Mouse (Mus musculus) midbrain, embryonic 10.5 days (tissue): Measurements from ENCODE around the gene Cpn1. TPM values are rescaled to one million over a fixed set of nuclear protein-coding genes. Genes with fewer than 3 reads are reported as not detected.
A peak's percentile ranks its signal among the peaks of the same experiment; 100 is the strongest.
"Not testable (repeated sequence)": the region's sequence is repeated elsewhere in the genome, so short reads cannot be mapped to it uniquely, and the experiment has no call there.

Experiments used
- DNase-seq: peaks from one replicate; pipeline ENCODE4 v3.0.0-alpha.2; 2017; ENCODE audit warnings: low spot score
- H3K27ac ChIP-seq: fragments of 300-500 bp; sonication (generic); replicated peaks from 2 replicates; pipeline ENCODE4 v1.5.1; 2016; ENCODE audit warnings: mild to moderate bottlenecking
- H3K27me3 ChIP-seq: fragments of 300-500 bp; sonication (generic); 2 replicates; pipeline ENCODE4 v1.6.1; 2016; ENCODE audit warnings: low read depth, mild to moderate bottlenecking; ENCODE audit not compliant: poor library complexity, severe bottlenecking
- H3K36me3 ChIP-seq: fragments of 300-500 bp; sonication (generic); 2 replicates; pipeline ENCODE4 v1.6.1; 2016; ENCODE audit warnings: mild to moderate bottlenecking, moderate library complexity
- H3K4me1 ChIP-seq: fragments of 300-500 bp; sonication (generic); 2 replicates; pipeline ENCODE4 v1.6.1; 2016
- H3K4me3 ChIP-seq: fragments of 300-500 bp; sonication (generic); 2 replicates; pipeline ENCODE4 v1.5.1; 2016; ENCODE audit warnings: mild to moderate bottlenecking, moderate library complexity
- H3K9me3 ChIP-seq: fragments of 300-500 bp; sonication (generic); replicated peaks from 2 replicates; pipeline ENCODE4 v1.6.1; 2016; ENCODE audit warnings: mild to moderate bottlenecking
- WGBS: fragments of 180-500 bp; shearing (Covaris S2); methylation state at CpG from one replicate; pipeline ENCODE4 v1.1.7; 2016; 5-methylcytosine and 5-hydroxymethylcytosine counted together
- polyA plus RNA-seq: library from polyadenylated mRNA; unstranded; fragments of >200 nt; fragmentation: Nextera tagmentation; extraction: Ambion mirVana; gene quantifications from 2 replicates; pipeline ENCODE4 v1.2.1, GENCODE M21; 2016

Gene Cpn1
- polyA plus RNA-seq, 1 experiment from 2014 or later = 0.42 TPM

DNA sequence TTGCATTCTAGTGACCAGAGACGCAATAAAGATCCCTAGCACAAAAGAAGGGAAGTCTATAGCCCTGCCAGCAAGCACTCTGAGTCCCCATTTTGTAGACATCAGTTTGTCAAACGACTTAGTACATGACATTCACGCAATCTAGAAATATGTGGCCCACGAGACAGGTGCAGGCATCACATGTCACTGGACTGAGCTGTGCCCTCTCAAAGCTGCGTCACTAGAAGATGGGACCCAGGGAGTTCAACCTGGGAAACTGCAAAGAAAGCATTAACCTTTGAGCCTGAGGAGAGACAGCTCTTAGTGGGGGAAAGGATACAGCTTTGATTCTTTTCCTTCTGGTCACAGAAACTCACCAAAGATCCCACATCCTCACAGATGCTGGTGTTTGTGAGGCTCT is 31.1 kb downstream of the Cpn1 start:
- no peaks in the 10 kb centered on the region for H3K27me3 ChIP-seq
- H3K36me3 ChIP-seq = no peaks in the 10 kb centered on the region
- H3K4me3 ChIP-seq = no peak overlapping the region
- H3K27ac ChIP-seq = peak overlapping the region; percentile 49; the same call in 1 of the 2 replicates
- no peak for DNase-seq
- no peaks in the 10 kb centered on the region for H3K9me3 ChIP-seq
- H3K4me1 ChIP-seq = 0 out of 2 replicates have a peak, but pooled peaks cover 2% of the 10 kb centered on the region
- WGBS = 79% methylated on average over 5 of the region's 5 CpGs

DNA sequence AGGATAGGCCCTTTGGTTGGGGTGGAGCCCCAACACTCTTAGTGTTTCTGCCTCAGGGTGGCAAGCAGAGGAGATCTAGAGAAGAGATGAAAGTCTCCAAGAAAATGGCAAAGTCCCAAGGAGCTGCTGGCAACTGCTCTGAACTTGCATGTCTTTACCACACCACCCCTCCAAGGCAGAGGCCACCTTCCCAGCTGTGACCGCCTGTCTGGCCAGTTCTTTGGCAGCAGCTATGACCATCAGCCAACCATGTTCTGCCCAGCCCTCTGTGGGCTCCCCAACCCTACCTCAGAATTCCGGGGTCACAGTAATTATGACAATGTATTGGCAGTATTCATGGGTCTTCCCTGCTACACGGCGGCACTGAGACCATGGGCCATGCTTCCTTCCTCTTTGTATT is 31.5 kb downstream of the Cpn1 start:
- Histone ChIP-seq H3K4me3 (no peak overlapping the region), H3K27ac (no peak overlapping the region), H3K4me1 (0 out of 2 replicates have a peak, but pooled peaks cover 2% of the 10 kb centered on the region), H3K36me3 (no peaks in the 10 kb centered on the region), H3K27me3 (no peaks in the 10 kb centered on the region), H3K9me3 (no peaks in the 10 kb centered on the region)
- 88% methylated on average over 4 of the region's 4 CpGs for WGBS
- no peak for DNase-seq

DNA sequence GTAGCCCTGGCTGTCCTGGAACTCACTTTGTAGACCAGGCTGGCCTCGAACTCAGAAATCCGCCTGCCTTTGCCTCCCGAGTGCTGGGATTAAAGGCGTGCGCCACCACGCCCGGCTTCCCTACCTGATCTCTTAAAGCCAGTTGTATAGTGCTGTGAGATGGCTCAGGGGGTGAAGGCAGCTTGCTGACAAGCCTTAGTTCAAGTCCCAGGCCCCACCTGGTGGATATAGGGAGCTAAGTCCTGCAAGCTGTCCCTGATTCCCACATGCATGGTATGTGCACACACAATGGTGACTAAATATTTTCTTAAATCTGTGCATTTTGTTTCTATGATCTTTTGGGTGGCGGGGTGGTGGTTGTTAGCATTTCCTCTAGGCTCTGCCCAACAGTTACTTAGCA is 33.4 kb downstream of the Cpn1 start:
- not testable (repeated sequence) for H3K4me3 ChIP-seq, H3K27me3 ChIP-seq, H3K27ac ChIP-seq, H3K9me3 ChIP-seq, H3K36me3 ChIP-seq, DNase-seq
- H3K4me1 ChIP-seq = peaks cover 11% of the 10 kb centered on the region
- 88% methylated on average over 8 of the region's 8 CpGs for WGBS

DNA sequence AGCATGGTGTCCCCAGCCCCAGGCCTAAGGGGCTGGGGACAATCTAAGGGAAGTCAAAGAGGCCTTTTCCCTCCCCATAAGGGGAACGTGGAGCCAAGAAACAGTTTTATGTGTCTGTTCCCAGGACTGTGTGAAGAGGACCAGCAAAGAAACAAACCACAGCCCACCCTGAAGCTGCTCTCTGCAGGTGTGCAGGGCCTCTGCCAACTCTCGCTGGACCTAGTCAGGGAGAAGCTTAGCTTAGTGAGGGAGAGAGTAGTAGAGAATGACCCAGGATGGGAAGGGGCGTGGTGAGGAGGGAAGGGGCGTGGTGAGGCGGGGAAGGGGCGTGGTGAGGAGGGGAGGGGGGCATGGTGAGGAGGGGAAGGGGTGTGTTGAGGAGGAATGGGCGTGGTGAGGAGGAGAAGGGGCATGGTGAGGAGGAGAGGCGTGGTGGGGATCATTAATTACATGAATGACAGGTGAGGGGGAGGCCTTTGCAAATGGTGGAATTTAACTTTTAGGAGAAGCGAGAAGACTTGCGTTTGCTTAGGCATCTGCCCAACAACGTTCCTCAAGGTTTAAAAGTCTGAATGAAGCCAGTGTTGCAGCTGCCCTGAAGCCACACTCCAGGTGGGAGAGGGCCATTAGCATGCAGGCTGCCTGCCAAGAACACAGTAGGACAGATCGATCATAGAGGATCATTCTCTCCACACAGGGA is 37.1 kb downstream of the Cpn1 start:
- WGBS = 4% methylated on average over 12 of the region's 12 CpGs
- no peaks in the 10 kb centered on the region for H3K36me3 ChIP-seq
- peak; percentile 44 for DNase-seq
- H3K27ac ChIP-seq = no peak overlapping the region
- no peak overlapping the region for H3K4me3 ChIP-seq
- H3K27me3 ChIP-seq = no peaks in the 10 kb centered on the region
- H3K9me3 ChIP-seq = no peaks in the 10 kb centered on the region
- peaks cover 8% of the 10 kb centered on the region for H3K4me1 ChIP-seq

DNA sequence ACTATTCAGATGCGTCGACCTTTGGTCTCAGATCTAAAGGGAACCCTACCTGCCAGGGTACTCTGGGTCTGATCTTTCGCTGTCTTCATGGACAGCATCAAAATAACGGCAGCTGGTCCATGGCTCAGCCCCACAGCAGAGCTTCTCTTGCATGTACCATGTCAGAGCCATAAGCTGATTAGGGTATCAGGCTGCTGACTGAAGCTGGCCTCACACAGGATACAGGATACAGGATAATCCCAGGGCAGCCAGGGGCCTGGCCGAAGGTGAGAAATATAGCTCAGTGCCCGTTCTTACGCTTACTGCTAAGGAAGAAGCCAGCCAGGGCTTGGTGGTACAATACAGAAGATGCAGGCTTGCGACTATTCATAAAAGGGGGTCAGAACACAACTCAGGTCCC is 41.8 kb downstream of the Cpn1 start:
- Histone ChIP-seq H3K36me3 (no peaks in the 10 kb centered on the region), H3K27me3 (peaks cover 6% of the 10 kb centered on the region; the same call in 1 of the 2 replicates)
- WGBS = 87% methylated on average over 8 of the region's 8 CpGs

DNA sequence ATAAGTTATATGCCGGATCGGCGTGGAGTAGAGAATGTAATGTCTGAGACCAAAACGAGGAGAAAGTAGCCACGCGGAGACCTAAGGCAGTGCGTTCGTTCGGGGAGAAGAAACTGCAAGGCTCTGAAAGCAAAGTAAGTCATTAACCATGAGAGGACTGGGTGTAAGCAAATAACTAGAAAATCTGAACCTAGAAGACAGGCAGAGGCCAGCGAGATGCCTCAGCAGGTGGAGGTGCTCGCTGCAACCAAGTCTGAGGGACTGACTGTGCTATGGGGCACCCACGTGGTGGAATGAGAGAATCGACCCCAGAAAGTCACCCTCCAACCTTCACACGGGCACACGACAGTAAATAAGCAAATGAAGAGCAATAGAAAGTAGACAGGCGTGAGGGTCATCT is 43.3 kb downstream of the Cpn1 start:
- peaks cover 15% of the 10 kb centered on the region; the same call in 1 of the 2 replicates for H3K27me3 ChIP-seq
- H3K4me1 ChIP-seq = peaks cover 17% of the 10 kb centered on the region
- no peak overlapping the region for H3K27ac ChIP-seq
- no peak overlapping the region for H3K4me3 ChIP-seq
- no peaks in the 10 kb centered on the region for H3K9me3 ChIP-seq
- no peak for DNase-seq
- 79% methylated on average over 16 of the region's 16 CpGs for WGBS
- no peaks in the 10 kb centered on the region for H3K36me3 ChIP-seq

More for the DNA sequence above, 41.8 kb downstream of the Cpn1 start:
- Histone ChIP-seq H3K27ac (no peak overlapping the region), H3K4me1 (peaks cover 13% of the 10 kb centered on the region), H3K4me3 (no peak overlapping the region), H3K9me3 (no peaks in the 10 kb centered on the region)
- no peak for DNase-seq

DNA sequence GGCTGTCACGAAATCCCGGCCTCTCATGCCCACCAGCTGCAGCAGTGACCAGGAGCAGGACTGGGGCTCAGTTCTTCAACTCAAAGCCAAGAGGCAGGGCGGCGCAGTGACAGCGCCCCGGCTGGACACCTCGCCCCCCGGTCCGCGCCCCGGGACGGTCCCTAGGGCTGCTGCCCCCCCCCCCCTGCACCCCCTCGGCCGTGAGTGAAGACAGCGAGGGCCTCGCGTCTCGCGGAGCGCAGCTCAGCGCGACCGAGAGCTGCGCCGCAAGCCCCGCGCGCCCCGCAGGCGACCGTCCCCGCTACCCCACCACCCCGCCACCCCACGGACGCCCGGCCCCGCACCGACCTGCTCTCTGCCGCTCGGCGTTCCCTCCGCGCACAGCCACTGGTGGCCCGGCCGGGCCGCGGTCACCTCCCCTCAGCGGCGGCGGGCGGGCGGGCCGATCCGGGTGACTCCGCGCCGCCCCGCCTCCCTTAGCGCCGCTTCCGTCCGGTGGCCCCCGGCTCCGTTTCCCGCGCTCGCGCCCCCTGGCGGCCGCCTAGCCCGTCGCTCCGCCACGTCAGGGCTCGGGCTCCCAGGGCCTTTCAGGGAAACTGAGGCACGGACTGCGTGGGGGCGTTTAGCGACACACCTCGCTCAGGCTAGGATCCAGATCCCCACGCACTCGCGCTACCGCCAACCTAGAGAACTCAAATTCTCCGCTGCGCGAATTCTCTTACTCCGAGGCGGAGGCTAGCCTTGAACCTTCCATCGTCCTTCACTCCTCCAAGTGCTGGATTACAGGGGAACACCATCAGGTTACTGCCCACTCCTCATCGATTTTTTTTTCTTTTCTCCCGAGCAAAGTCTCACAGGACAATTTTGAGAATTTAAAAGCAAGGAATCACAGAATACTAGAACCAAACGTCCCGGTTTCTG is 46.3 kb downstream of the Cpn1 start, which contains the start of gene Dnmbp:
TSS of gene Dnmbp (minus strand) at position 423 of the 921 bp plus-strand sequence.
- Histone ChIP-seq H3K27ac (peak within 1 kb of the TSS; percentile 85), H3K4me1 (peaks cover 26% of the 10 kb centered on the region), H3K9me3 (no peaks in the 10 kb centered on the region), H3K27me3 (peaks cover 15% of the 10 kb centered on the region; the same call in 1 of the 2 replicates), H3K4me3 (peak within 1 kb of the TSS; percentile 72), H3K36me3 (no peaks in the 10 kb centered on the region)
- peak; percentile 83 for DNase-seq
- 5% methylated on average over 64 of the region's 94 CpGs for WGBS

DNA sequence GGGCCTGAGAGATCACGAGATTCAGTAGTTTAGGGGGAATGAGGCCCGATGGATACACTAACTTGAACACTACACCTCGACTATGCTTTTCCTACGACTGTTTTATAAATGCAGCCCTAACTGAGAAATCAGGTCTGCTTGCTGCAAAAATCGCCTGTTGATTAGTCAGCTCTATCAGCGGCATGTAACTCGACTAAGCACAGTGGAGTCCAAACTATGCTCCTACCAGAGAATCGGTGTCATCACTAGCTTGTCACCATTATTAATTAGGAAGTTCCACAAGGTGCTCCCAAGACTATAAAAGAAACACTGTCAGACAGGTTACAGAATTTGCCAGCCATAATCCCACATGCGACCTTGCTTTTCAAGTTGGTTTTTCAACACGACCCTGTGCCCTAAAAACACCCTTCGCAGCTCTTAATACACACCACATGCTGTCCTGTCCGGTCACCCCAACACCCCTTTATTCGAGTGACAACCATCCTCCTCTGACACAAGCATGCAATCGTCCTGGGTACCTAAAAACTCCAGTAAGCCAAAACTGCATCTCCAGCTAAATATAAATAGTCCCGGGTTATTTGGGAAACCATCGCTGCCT is 47.1 kb downstream of the Cpn1 start:
- 39% methylated on average over 16 of the region's 16 CpGs for WGBS
- H3K27ac ChIP-seq = peak overlapping the region; percentile 85
- no peak for DNase-seq

DNA sequence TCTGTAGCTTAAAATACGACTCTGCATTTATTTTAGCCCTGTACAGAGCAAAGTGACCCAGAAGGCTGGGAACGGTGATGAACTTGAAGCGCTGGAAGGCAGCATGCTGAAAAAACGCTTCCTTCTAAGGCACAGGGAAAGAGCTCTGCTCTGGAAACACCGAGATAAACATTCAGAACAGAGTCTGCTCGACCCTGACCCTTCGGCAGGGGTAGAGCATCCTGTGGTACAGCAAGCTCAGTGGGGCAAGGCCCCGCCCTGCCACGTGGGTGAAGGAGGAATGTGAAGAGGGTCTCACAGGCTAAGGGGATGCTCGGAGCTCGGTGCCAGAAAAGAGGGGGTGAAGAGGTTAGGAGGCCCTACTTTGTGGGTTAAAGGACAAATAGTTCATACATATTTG is 48.0 kb downstream of the Cpn1 start:
- Histone ChIP-seq H3K4me3 (no peak overlapping the region), H3K9me3 (no peaks in the 10 kb centered on the region), H3K27ac (no peak overlapping the region), H3K27me3 (peaks cover 15% of the 10 kb centered on the region; the same call in 1 of the 2 replicates), H3K4me1 (peaks cover 26% of the 10 kb centered on the region), H3K36me3 (no peaks in the 10 kb centered on the region)
- no peak for DNase-seq
- 55% methylated on average over 11 of the region's 11 CpGs for WGBS

More for the DNA sequence above, 47.1 kb downstream of the Cpn1 start:
- H3K9me3 ChIP-seq = no peaks in the 10 kb centered on the region
- peaks cover 26% of the 10 kb centered on the region for H3K4me1 ChIP-seq
- peak overlapping the region; percentile 72 for H3K4me3 ChIP-seq
- no peaks in the 10 kb centered on the region for H3K36me3 ChIP-seq
- peaks cover 15% of the 10 kb centered on the region; the same call in 1 of the 2 replicates for H3K27me3 ChIP-seq

DNA sequence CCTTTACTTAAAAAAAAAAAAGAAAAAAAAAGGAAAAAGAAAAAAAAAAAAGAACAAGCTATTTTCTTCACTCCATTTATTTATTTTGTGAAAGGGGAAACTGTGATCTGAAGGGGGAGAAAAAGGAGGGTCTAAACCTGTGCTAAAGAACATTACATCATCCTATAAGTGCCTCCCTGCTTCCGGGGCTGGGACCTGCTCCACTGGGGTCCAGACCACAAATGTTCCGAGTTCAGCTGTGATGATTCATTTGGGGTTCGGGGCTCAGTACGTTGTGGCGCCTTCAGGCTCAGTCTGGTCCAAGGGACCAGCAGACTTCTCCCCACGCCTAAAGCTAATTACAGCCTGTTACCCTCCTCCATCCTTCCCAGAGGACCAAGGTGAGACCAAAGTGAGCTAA is 55.4 kb downstream of the Cpn1 start:
- H3K4me1 ChIP-seq = peaks cover 15% of the 10 kb centered on the region
- no peak overlapping the region for H3K4me3 ChIP-seq
- H3K27ac ChIP-seq = no peak overlapping the region
- H3K36me3 ChIP-seq = no peaks in the 10 kb centered on the region
- DNase-seq = no peak
- no peaks in the 10 kb centered on the region for H3K27me3 ChIP-seq
- H3K9me3 ChIP-seq = no peaks in the 10 kb centered on the region
- whole genome bisulfite sequencing = 87% methylated on average over 6 of the region's 6 CpGs

DNA sequence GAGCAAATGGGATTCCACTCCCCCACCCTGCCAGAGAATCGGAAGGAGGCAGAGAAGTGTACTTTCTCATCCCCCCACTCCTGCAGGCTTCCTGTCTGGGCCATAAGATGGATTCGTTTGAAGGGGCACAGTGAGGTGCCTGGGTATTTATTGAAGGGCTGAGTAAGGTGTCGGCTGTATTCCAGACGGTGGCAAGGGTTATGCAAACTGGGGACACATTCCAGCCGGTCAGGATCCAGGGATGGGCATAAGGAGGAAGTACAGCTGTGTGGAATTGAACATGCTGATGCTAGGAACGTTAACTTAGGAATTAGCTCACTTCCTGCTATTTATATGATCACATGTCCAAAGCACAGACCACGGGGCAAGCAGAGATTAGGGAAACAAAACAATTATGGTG is 56.0 kb downstream of the Cpn1 start:
- no peak for DNase-seq
- Histone ChIP-seq H3K4me3 (no peak overlapping the region), H3K4me1 (peaks cover 15% of the 10 kb centered on the region), H3K27me3 (no peaks in the 10 kb centered on the region), H3K27ac (peak overlapping the region; percentile 59; the same call in 1 of the 2 replicates), H3K9me3 (no peaks in the 10 kb centered on the region), H3K36me3 (no peaks in the 10 kb centered on the region)
- 46% methylated on average over 7 of the region's 7 CpGs for WGBS

DNA sequence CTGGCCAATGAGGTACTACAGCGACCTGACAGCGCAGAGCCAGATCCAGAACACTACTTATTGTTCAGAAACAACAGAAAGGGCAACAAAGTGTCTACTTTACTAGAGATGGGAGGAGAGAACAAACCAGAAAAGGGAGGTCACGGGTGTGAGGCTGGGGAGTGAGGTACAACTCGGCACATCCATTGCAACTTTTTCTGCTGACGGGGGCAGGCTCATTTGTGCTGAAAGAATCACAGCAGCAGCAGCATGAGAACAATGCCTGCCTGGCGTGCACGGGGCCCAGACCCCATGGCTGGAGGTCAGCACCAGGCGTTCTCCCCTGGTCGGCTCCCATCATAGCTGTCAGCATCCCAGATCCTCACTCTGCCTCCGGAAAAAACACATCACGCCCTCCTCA is 56.5 kb downstream of the Cpn1 start:
- 22% methylated on average over 11 of the region's 11 CpGs for WGBS
- Histone ChIP-seq H3K36me3 (no peaks in the 10 kb centered on the region), H3K4me3 (no peak overlapping the region), H3K9me3 (no peaks in the 10 kb centered on the region), H3K27ac (peak overlapping the region; percentile 59; the same call in 1 of the 2 replicates), H3K4me1 (peaks cover 18% of the 10 kb centered on the region), H3K27me3 (no peaks in the 10 kb centered on the region)
- no peak for DNase-seq
